Mouse (Mus musculus) bone marrow macrophage, adult 2 months (primary cell): ENCODE data around the gene Pole4.

Source experiments
- CTCF ChIP-seq: IDR thresholded peaks from 2 replicates; pipeline ENCODE4 v1.5.1; 2012; ENCODE audit warnings: low read depth, mild to moderate bottlenecking, low read length, moderate library complexity
- POLR2A ChIP-seq: IDR thresholded peaks from 2 replicates; pipeline ENCODE4 v1.6.1; 2012; ENCODE audit warnings: mild to moderate bottlenecking, low read depth, low read length, borderline replicate concordance

- no peak for TF ChIP-seq POLR2A
- TF ChIP-seq CTCF, result no peak
These were observed 100.4 kb downstream of the Pole4 start for GRCm38 (mm10) chr6:82604791-82605190.
